Mouse (Mus musculus): Measurements from ENCODE around the gene Zfp217.

DNA sequence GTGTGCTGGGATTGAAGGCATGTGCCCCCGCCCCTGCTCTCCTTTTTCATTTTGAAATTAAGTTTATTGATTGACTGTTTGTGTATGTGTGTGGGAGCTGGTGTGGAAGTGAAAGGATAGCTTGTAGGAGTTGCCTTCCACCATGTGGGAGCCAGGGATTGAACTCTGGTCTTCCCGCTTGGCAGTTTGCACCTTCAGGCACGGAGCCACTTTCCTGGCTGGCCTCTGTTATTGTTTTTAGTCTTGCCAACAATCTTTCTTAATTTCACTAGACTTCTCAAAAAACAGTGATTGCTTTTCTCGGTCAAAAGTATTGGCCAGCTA, 35.9 kb upstream of the Zfp217 start:
- no peak for TF ChIP-seq CTCF (IDR thresholded peaks at IDR 0.05; ENCODE audit: insufficient read depth, low read depth, low read length)
- no peak for TF ChIP-seq POLR2A (IDR thresholded peaks at IDR 0.05; ENCODE audit: insufficient read depth, low read depth, low read length)
